Mouse (Mus musculus) neutrophil, adult 5-6 weeks (primary cell): ENCODE measurements at regions not wholly inside any gene's neighbourhood (a gene's known extent, or its start where the extent isn't known, plus 50 kb on each side); places are given as distances from the start of the nearest gene placed in this dataset.

ENCODE experiments used
- ATAC-seq: fragments of 151-379, 151-347 bp; 2 replicates; pipeline ENCODE4 v1.8.0; 2017; ENCODE audit warnings: mild to moderate bottlenecking, moderate TSS enrichment; ENCODE audit not compliant: insufficient number of reproducible peaks, poor library complexity, low FRiP score, severe bottlenecking; ENCODE audit errors: extremely low read depth

DNA sequence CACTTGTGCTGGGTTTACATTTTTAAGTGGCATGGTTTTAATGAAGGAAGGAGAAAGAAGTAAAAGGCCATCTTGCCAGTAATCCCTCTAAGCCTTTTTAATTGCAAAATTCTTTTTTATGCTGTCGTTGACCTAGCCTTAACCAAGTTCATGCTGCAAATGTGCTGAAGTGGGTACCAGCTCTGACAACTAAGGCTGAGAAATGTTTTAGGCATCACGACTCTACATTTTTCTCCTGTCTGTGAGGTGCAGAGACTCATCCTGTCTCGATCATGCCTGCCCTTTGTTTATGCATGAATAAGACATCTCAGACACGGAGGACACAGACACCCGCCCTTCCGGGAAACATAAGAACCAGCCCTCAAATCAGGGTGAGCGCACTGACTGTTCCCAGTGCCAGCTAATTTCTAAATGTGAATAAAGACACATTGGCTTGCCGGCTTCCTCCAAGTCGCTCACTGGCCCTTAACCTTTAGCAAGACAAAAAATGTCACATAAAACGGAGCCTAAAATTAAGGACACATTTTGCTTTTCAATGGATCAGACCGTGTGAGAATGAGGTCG lies 115.5 kb upstream of the Noct start:
- no peak for ATAC-seq

DNA sequence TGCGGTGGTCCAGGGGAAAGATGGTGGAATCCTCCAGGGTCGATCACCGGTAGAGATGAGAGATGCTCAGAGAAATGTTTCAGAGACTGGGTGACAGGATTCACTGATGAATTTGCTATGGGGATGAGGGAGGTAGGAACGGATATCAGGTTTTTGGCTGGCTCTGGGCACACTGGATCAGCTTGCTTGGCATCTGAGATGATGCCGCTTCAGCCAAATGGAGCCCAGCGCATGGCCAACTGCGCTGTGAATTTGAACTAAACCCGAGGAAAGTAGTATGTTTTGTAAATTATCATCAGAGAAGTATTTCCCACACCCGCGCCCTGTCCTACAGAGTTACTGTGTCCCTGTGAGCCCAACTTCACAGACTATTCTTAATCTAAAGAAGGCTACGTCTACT lies 113.0 kb upstream of the Noct start:
- no peak for ATAC-seq

DNA sequence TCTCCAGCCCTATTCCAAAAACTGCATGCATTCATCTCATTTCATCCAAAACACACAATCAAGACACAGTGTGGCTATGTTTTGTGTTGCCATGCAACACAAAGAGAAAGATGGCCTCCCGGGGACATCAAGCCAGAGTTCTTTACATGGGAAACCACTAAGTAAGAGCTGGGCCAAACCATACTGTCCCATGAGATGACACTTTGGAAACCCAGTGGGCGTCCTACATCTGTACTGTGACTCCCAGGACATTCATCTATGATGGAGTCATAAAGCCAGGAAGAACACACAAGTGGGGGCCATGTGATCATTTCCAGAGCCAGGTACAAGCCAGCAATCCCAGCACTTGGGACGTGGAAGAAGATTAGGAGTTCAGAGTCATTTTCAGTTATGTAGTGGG lies 111.9 kb upstream of the Noct start:
- no peak for ATAC-seq

GRCm38 (mm10) chr3:51115921-51116320 lies 108.3 kb upstream of the Noct start:
- no peak for ATAC-seq

GRCm38 (mm10) chr3:51118706-51119105 lies 105.5 kb upstream of the Noct start:
- no peak for ATAC-seq

DNA sequence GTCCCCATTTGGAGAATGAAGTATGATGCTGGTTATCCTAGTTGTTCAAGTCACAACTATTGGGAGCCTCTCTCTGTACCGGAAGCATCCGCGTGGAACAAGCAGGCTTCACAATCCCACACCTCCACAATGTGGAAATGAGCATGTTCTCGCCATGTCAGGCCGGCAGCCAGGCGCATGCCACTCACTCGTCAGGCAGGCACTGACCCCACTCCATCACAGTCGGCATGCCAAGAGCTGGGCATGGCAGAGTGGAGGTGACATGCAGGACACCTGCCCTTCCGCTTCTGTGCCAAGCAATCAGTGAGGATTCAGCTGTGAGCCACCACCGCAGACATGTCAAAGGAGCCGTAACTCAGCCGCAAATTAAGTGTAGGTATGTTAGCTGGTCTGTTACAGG lies 103.7 kb upstream of the Noct start:
- no peak for ATAC-seq

- ATAC-seq, result peak; percentile 74
Observed at GRCm38 (mm10) chr3:51121703-51122540, 102.3 kb upstream of the Noct start.

GRCm38 (mm10) chr3:51122541-51122935 lies 101.7 kb upstream of the Noct start:
- ATAC-seq, result no peak

GRCm38 (mm10) chr3:51127875-51128274 lies 96.4 kb upstream of the Noct start:
- no peak for ATAC-seq

GRCm38 (mm10) chr3:51128491-51129155 lies 95.6 kb upstream of the Noct start:
- peak; percentile 94 for ATAC-seq

DNA sequence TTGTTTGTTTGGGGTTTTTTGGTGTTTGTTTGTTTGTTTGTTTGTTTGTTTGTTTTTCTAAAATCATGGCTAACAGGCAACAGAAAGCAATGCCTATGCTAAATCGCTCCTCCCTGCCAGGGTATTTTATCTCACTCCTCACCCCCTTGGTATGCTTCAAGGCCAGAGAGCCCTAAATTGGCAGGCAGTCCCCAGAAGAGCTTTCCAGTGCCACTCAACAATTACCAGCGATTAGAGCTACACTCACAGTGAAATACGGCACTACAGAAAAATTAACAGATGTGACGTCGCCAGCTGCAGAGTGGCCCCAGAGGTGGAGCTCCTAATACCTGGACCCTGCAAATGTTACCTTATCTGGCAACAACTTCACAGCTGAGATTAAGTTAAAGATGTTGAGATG lies 93.5 kb upstream of the Noct start:
- ATAC-seq, result no peak

GRCm38 (mm10) chr3:51131341-51131740 lies 92.9 kb upstream of the Noct start:
- no peak for ATAC-seq

DNA sequence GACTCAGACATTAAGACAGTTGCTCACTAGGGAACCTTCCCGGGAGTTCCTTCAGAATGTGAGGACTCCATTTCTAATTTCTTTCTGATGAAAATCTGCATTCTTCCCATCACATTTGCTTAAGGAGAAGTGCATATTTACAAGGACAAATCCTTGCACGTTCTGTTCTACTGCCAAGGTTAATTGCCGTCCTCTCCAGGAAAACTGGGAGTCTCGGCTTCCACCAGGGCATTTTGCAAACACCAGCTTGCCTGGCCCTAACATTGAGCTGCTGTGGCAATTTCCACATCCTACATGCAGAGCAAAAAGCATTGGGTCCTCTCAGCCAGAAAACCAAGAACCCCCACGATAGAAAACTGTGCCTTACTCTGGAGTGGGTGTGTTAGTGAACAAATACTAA lies 91.5 kb upstream of the Noct start:
- no peak for ATAC-seq

DNA sequence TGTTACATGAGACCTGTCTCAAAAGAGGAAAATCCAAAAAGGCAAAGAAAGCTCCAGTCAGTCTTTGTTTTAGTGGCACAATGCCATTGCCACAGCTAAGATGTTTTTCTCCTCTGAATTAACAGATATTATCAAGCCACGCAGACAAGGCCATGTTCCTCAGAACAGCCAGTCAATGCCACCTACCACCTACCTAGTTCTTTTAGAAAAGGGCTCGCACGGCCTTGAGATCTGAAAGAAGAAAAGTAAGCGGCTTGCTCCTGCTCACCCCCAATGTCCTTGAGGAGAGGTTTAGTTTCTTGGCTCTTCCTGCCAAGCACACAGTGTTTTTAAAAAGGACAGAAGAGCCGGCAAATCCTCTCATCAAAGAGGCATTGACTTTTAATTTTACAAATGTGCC lies 88.7 kb upstream of the Noct start:
- no peak for ATAC-seq

DNA sequence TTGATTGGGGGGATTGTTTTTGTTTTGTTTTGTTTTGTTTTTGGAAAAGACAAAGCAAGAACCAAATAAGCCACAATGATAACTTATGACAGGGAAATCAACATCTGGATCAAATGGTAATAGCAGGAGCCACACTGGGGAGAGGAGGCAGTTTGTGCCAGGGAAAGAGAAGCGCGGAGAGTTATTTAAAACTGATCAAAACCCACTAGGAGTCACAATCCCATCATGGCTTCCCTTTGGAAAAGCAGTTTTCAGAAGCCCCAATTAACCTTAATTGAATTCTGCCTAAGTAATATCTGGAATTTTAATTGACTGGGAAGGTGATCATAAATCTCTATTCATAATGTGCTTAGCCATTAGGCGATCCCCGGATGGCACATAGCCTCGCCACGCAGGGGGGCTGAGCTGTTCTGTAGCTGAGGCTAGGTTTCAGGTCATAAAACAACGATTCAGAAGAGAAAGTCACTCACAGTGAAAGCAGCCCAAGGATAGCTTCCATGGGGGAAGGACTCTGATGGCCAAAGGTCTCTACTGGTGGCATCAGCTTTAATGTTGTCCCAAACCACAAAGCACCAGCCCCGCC lies 86.4 kb upstream of the Noct start:
- no peak for ATAC-seq

DNA sequence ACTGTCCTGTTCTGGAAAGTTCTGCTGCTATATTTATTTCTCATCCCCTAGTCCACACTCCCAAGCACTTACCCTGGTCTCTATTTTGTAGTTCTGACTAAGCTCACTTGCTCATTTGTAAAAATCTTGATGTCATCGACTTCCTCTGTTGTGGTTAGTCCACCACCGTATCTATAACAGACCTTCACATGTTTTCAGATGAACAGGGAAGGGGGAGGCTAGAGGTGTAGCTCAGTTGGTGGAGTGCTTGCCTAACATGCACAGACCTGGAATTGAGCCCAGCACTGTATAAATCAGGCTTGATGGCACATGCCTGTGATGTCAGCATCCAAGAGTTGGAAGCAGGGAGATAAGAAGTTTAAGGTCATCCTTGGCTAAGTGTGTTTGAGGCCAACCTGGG lies 78.3 kb upstream of the Noct start:
- ATAC-seq, result 0 out of 2 replicates have a peak, but pooled peaks have one; percentile 16

DNA sequence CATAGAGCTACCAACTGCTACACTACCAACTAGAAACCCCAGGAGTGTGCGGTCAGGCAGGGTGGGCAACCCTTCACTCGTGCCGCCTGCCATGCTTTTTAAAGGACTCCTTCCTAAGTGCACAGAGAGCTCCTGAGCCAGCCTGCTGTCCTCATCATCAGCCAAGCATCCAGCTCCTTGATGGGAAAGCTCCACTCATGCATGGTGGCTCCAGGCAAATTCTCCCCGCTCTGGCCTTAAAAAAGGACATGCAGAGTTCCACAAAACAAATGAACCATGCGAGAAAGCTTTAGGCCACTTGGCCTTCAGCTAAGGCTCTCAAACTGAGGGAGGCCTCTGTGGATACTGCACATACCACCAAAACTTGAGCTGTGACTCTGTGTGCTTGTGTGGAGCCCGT lies 74.2 kb upstream of the Noct start:
- no peak for ATAC-seq

DNA sequence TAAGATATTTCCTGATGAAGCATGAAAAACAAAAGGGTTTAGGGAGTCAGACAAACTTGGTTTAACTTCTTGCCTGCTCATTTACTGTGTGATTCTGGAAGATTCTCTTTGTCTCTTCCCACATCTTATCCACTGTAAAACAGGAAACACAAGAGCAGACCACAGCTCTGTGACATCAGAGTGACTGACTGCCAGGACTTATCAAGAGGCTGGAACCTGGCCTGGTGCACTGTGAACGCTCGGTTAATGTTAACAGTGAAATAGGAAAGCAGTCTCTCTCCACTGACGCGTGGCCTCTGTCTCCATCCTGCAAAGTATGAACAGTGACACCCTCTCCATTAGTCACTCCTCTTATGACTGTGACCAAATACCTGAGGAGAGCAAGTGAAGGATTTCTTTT lies 73.1 kb upstream of the Noct start:
- ATAC-seq, result no peak

DNA sequence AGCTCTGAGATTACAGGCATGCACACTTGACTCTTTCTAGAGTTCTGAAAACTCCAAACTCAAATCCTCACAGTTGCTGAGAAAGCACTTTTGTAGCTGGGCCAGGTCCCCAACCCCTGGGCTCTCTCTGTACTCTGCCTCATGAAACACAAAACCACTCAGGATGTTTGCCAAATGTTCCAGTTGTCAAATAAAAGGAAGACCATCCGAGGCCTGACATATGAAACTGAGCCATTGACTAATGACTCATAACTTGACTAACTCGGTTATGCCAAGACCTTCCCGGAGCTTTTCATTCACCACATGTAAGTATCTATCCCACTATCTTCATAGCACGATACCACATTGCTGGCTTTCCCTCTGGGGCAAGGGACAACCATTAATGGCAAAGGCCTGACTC lies 68.6 kb upstream of the Noct start:
- no peak for ATAC-seq
